Mouse (Mus musculus): ENCODE data around the gene Prim2. TPM values are rescaled to one million over a fixed set of nuclear protein-coding genes. Genes with fewer than 3 reads are reported as not detected.

Prim2 gene
- polyA plus RNA-seq, 1 experiment, result 8.9 TPM

GRCm38 (mm10) chr1:33688810-33689209 lies 19.2 kb upstream of the Prim2 start:
- Histone ChIP-seq H3K4me3 (ENCODE audit: insufficient read depth, low read length) (no peak overlapping the region), H3K4me1 (ENCODE audit: control insufficient read depth, insufficient read depth, low read length) (no peaks in the 10 kb centered on the region)
- TF ChIP-seq POLR2A (IDR thresholded peaks at IDR 0.05; ENCODE audit: extremely low read depth, insufficient read depth, low read length) (no peak), CTCF (IDR thresholded peaks at IDR 0.05; ENCODE audit: extremely low read depth, insufficient read depth, low read length) (no peak)

GRCm38 (mm10) chr1:33684459-33684858 lies 14.9 kb upstream of the Prim2 start:
- Histone ChIP-seq H3K4me1 (ENCODE audit: control insufficient read depth, insufficient read depth, low read length) (no peaks in the 10 kb centered on the region), H3K4me3 (ENCODE audit: insufficient read depth, low read length) (no peak overlapping the region), H3K27ac (ENCODE audit: insufficient read depth, low read length) (no peak overlapping the region)
- TF ChIP-seq POLR2A (IDR thresholded peaks at IDR 0.05; ENCODE audit: extremely low read depth, insufficient read depth, low read length) (no peak), CTCF (IDR thresholded peaks at IDR 0.05; ENCODE audit: extremely low read depth, insufficient read depth, low read length) (peak; percentile 43)

More at GRCm38 (mm10) chr1:33688810-33689209, 19.2 kb upstream of the Prim2 start:
- no peak overlapping the region for H3K27ac ChIP-seq (ENCODE audit: insufficient read depth, low read length)

GRCm38 (mm10) chr1:33680890-33681289 lies 11.3 kb upstream of the Prim2 start:
- H3K27ac ChIP-seq (ENCODE audit: insufficient read depth, low read length), result no peak overlapping the region
- TF ChIP-seq CTCF (IDR thresholded peaks at IDR 0.05; ENCODE audit: extremely low read depth, insufficient read depth, low read length) (no peak), POLR2A (IDR thresholded peaks at IDR 0.05; ENCODE audit: extremely low read depth, insufficient read depth, low read length) (no peak)

GRCm38 (mm10) chr1:33680435-33680834 lies 10.8 kb upstream of the Prim2 start:
- H3K4me3 ChIP-seq (ENCODE audit: insufficient read depth, low read length), result no peak overlapping the region
- H3K27ac ChIP-seq (ENCODE audit: insufficient read depth, low read length), result no peak overlapping the region
- H3K4me1 ChIP-seq (ENCODE audit: control insufficient read depth, insufficient read depth, low read length), result no peaks in the 10 kb centered on the region
- TF ChIP-seq POLR2A (IDR thresholded peaks at IDR 0.05; ENCODE audit: extremely low read depth, insufficient read depth, low read length) (no peak), CTCF (IDR thresholded peaks at IDR 0.05; ENCODE audit: extremely low read depth, insufficient read depth, low read length) (no peak)

More at GRCm38 (mm10) chr1:33680890-33681289, 11.3 kb upstream of the Prim2 start:
- Histone ChIP-seq H3K4me3 (ENCODE audit: insufficient read depth, low read length) (no peak overlapping the region), H3K4me1 (ENCODE audit: control insufficient read depth, insufficient read depth, low read length) (no peaks in the 10 kb centered on the region)

GRCm38 (mm10) chr1:33673158-33673960 lies 3.8 kb upstream of the Prim2 start:
- TF ChIP-seq POLR2A (IDR thresholded peaks at IDR 0.05; ENCODE audit: extremely low read depth, insufficient read depth, low read length), result no peak
- Histone ChIP-seq H3K4me3 (ENCODE audit: insufficient read depth, low read length) (no peak overlapping the region), H3K4me1 (ENCODE audit: control insufficient read depth, insufficient read depth, low read length) (no peaks in the 10 kb centered on the region), H3K27ac (ENCODE audit: insufficient read depth, low read length) (no peak overlapping the region)

GRCm38 (mm10) chr1:33672514-33672913 lies 2.9 kb upstream of the Prim2 start:
- TF ChIP-seq CTCF (IDR thresholded peaks at IDR 0.05; ENCODE audit: extremely low read depth, insufficient read depth, low read length), result peak; percentile 58
- no peak for TF ChIP-seq POLR2A (IDR thresholded peaks at IDR 0.05; ENCODE audit: extremely low read depth, insufficient read depth, low read length)
- no peaks in the 10 kb centered on the region for H3K4me1 ChIP-seq (ENCODE audit: control insufficient read depth, insufficient read depth, low read length)
- no peak overlapping the region for H3K27ac ChIP-seq (ENCODE audit: insufficient read depth, low read length)
- no peak overlapping the region for H3K4me3 ChIP-seq (ENCODE audit: insufficient read depth, low read length)

GRCm38 (mm10) chr1:33672083-33672482 lies 2.5 kb upstream of the Prim2 start:
- no peak overlapping the region for H3K4me3 ChIP-seq (ENCODE audit: insufficient read depth, low read length)
- H3K27ac ChIP-seq (ENCODE audit: insufficient read depth, low read length), result no peak overlapping the region
- TF ChIP-seq POLR2A (IDR thresholded peaks at IDR 0.05; ENCODE audit: extremely low read depth, insufficient read depth, low read length) (no peak), CTCF (IDR thresholded peaks at IDR 0.05; ENCODE audit: extremely low read depth, insufficient read depth, low read length) (no peak)
- no peaks in the 10 kb centered on the region for H3K4me1 ChIP-seq (ENCODE audit: control insufficient read depth, insufficient read depth, low read length)

- H3K4me1 ChIP-seq (ENCODE audit: control insufficient read depth, insufficient read depth, low read length), result no peaks in the 10 kb centered on the region
- H3K4me3 ChIP-seq (ENCODE audit: insufficient read depth, low read length), result no peak overlapping the region
- no peak overlapping the region for H3K27ac ChIP-seq (ENCODE audit: insufficient read depth, low read length)
- TF ChIP-seq POLR2A (IDR thresholded peaks at IDR 0.05; ENCODE audit: extremely low read depth, insufficient read depth, low read length) (no peak), CTCF (IDR thresholded peaks at IDR 0.05; ENCODE audit: extremely low read depth, insufficient read depth, low read length) (no peak)
Observed at GRCm38 (mm10) chr1:33671441-33671840, 1.8 kb upstream of the Prim2 start.

GRCm38 (mm10) chr1:33670164-33670616 lies 595 bp upstream of the Prim2 start:
- Histone ChIP-seq H3K27ac (ENCODE audit: insufficient read depth, low read length) (0 out of 2 replicates have a peak overlapping the region, but pooled peaks have one; percentile 6), H3K4me1 (ENCODE audit: control insufficient read depth, insufficient read depth, low read length) (no peaks in the 10 kb centered on the region), H3K4me3 (ENCODE audit: insufficient read depth, low read length) (peak overlapping the region; percentile 85)
- no peak for TF ChIP-seq CTCF (IDR thresholded peaks at IDR 0.05; ENCODE audit: extremely low read depth, insufficient read depth, low read length)
- peak; percentile 78 for TF ChIP-seq POLR2A (IDR thresholded peaks at IDR 0.05; ENCODE audit: extremely low read depth, insufficient read depth, low read length)

- Histone ChIP-seq H3K4me3 (ENCODE audit: insufficient read depth, low read length) (no peak overlapping the region), H3K4me1 (ENCODE audit: control insufficient read depth, insufficient read depth, low read length) (no peaks in the 10 kb centered on the region), H3K27ac (ENCODE audit: insufficient read depth, low read length) (no peak overlapping the region)
- no peak for TF ChIP-seq POLR2A (IDR thresholded peaks at IDR 0.05; ENCODE audit: extremely low read depth, insufficient read depth, low read length)
- no peak for TF ChIP-seq CTCF (IDR thresholded peaks at IDR 0.05; ENCODE audit: extremely low read depth, insufficient read depth, low read length)
Observed at GRCm38 (mm10) chr1:33663605-33664117, 5.9 kb downstream of the Prim2 start.
